Mouse (Mus musculus) hindbrain, embryonic 14.5 days (tissue): ENCODE measurements at regions not wholly inside any gene's neighbourhood (a gene's known extent, or its start where the extent isn't known, plus 50 kb on each side); places are given as distances from the start of the nearest gene placed in this dataset.

ENCODE experiments used
- ATAC-seq: fragments of 200-750 bp; cut with Nextera tagmentation; 2 replicates; pipeline ENCODE4 v1.8.0; 2017; ENCODE audit warnings: moderate number of reproducible peaks, mild to moderate bottlenecking, moderate TSS enrichment, moderate library complexity; ENCODE audit not compliant: low FRiP score
- DNase-seq: peaks from one replicate; pipeline ENCODE4 v3.0.0-alpha.2; 2015; ENCODE audit warnings: low spot score
- H3K27ac ChIP-seq: fragments of 300-500 bp; sonication (generic); 2 replicates; pipeline ENCODE4 v1.5.1; 2014; ENCODE audit warnings: mild to moderate bottlenecking, moderate library complexity
- H3K27me3 ChIP-seq: fragments of 300-500 bp; sonication (generic); 2 replicates; pipeline ENCODE4 v1.6.1; 2014; ENCODE audit warnings: mild to moderate bottlenecking, low read length, mixed read lengths; ENCODE audit not compliant: control insufficient read depth, insufficient read depth
- H3K36me3 ChIP-seq: fragments of 300-500 bp; sonication (generic); replicated peaks from 2 replicates; pipeline ENCODE4 v1.6.1; 2014; ENCODE audit not compliant: control insufficient read depth, insufficient read depth
- H3K4me1 ChIP-seq: fragments of 300-500 bp; sonication (generic); replicated peaks from 2 replicates; pipeline ENCODE4 v1.6.1; 2014; ENCODE audit warnings: antibody characterized with exemption, low read length, mixed read lengths; ENCODE audit not compliant: control insufficient read depth, insufficient read depth
- H3K4me2 ChIP-seq: fragments of 300-500 bp; sonication (generic); replicated peaks from 2 replicates; pipeline ENCODE4 v1.6.1; 2014; ENCODE audit warnings: mild to moderate bottlenecking, moderate library complexity
- H3K4me3 ChIP-seq: fragments of 300-500 bp; sonication (generic); replicated peaks from 2 replicates; pipeline ENCODE4 v1.5.1; 2014; ENCODE audit warnings: mild to moderate bottlenecking, low read length
- H3K9ac ChIP-seq: fragments of 300-500 bp; sonication (generic); 2 replicates; pipeline ENCODE4 v1.6.1; 2014
- H3K9me3 ChIP-seq: fragments of 300-500 bp; sonication (generic); 2 replicates; pipeline ENCODE4 v1.6.1; 2016; ENCODE audit warnings: low read length; ENCODE audit not compliant: control insufficient read depth
- WGBS: fragments of 180-500 bp; shearing (Covaris S2); extraction: QIAGEN DNeasy Blood & Tissue Kit; methylation state at CpG from one replicate; pipeline ENCODE4 v1.1.7; 2014; 5-methylcytosine and 5-hydroxymethylcytosine counted together

DNA sequence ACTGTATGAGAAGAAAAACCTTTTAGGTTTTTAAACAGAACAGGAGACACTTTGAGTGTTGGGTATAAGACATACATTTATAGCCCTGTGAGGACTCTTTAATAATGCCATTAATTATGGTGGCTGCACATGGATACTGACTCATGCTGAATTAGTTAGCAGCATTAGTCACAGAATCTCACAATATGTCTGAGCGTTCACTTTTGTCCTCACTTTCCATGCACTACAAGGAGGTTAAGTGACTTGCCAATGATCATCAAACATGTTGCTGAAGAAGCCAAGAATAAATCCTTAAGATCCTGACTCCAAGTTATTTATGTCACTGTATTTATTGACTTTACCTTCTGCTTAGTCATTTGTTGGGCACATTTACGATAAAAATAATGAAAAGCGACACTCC lies 105.6 kb upstream of the Atxn7l3b start:
- DNase-seq, result no peak
- H3K9ac ChIP-seq, result no peak overlapping the region
- WGBS, result 65% methylated on average over 3 of the region's 3 CpGs
- H3K4me1 ChIP-seq, result no peaks in the 10 kb centered on the region
- H3K27ac ChIP-seq, result no peak overlapping the region
- H3K4me3 ChIP-seq, result no peak overlapping the region
- H3K36me3 ChIP-seq, result no peaks in the 10 kb centered on the region
- H3K4me2 ChIP-seq, result no peak overlapping the region
- no peak for ATAC-seq
- no peaks in the 10 kb centered on the region for H3K27me3 ChIP-seq
- H3K9me3 ChIP-seq, result no peaks in the 10 kb centered on the region

GRCm38 (mm10) chr10:113032870-113033269 lies 104.1 kb upstream of the Atxn7l3b start:
- Histone ChIP-seq H3K27me3 (no peaks in the 10 kb centered on the region), H3K9me3 (no peaks in the 10 kb centered on the region), H3K27ac (no peak overlapping the region), H3K36me3 (no peaks in the 10 kb centered on the region), H3K4me2 (no peak overlapping the region), H3K9ac (no peak overlapping the region), H3K4me1 (no peaks in the 10 kb centered on the region), H3K4me3 (no peak overlapping the region)
- DNase-seq (no peak), ATAC-seq (no peak)
- 94% methylated on average over 4 of the region's 4 CpGs for WGBS

DNA sequence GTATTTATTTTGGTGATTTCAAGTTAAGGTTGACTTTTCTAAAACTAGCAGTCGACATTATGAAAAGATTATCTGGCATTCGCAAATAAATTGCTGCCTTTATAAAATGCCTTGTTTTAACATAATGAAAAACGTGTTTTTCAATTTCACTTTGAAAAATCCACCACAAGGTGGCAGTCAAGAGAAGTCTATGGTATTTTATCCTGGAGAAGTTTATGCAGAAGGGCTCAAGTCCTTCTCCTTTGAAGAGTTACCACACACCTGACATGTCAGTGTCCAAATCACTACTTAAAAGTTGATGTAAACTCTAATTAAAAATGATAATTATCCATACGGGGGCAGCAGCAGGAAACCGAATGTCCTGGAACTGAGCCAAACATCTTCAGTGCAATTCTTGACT lies 98.5 kb upstream of the Atxn7l3b start:
- no peaks in the 10 kb centered on the region for H3K27me3 ChIP-seq
- H3K36me3 ChIP-seq, result no peaks in the 10 kb centered on the region
- peak; percentile 89 for DNase-seq
- H3K4me2 ChIP-seq, result no peak overlapping the region
- H3K27ac ChIP-seq, result no peak overlapping the region
- no peak for ATAC-seq
- H3K4me1 ChIP-seq, result no peaks in the 10 kb centered on the region
- H3K9me3 ChIP-seq, result no peaks in the 10 kb centered on the region
- H3K9ac ChIP-seq, result no peak overlapping the region
- no peak overlapping the region for H3K4me3 ChIP-seq
- WGBS, result 13% methylated on average over 5 of the region's 5 CpGs

DNA sequence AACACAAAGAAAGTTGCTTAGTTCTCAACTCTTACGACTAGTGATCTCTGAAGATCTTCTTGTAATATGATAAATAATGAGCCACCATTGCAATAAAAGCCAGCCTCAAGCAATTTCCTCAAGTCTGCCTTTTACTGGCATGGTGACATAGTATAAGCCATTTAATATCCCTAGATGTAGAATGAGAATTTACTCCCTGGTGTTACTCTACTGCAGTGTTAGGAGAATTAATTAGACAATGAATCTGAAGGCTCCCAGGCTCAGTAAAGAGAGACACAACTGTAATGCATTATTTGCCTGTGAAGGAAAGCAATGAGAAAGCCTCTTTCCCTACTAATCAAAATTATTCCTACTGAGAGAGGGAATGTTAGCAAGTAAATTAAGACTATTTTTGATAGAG lies 95.8 kb upstream of the Atxn7l3b start:
- no peaks in the 10 kb centered on the region for H3K27me3 ChIP-seq
- 58% methylated on average over 1 of the region's 1 CpGs for WGBS
- no peaks in the 10 kb centered on the region for H3K4me1 ChIP-seq
- H3K4me3 ChIP-seq, result no peak overlapping the region
- no peak overlapping the region for H3K9ac ChIP-seq
- peak; percentile 31; the same call in 1 of the 2 replicates for ATAC-seq
- H3K36me3 ChIP-seq, result no peaks in the 10 kb centered on the region
- H3K4me2 ChIP-seq, result no peak overlapping the region
- H3K27ac ChIP-seq, result no peak overlapping the region
- no peaks in the 10 kb centered on the region for H3K9me3 ChIP-seq
- no peak for DNase-seq

- ATAC-seq (no peak), DNase-seq (no peak)
- Histone ChIP-seq H3K4me2 (no peak overlapping the region), H3K27me3 (no peaks in the 10 kb centered on the region), H3K4me1 (no peaks in the 10 kb centered on the region), H3K9me3 (no peaks in the 10 kb centered on the region), H3K36me3 (no peaks in the 10 kb centered on the region), H3K9ac (no peak overlapping the region), H3K27ac (no peak overlapping the region), H3K4me3 (no peak overlapping the region)
- 16% methylated on average over 3 of the region's 3 CpGs for WGBS
Observed at GRCm38 (mm10) chr10:113009124-113009523, 80.3 kb upstream of the Atxn7l3b start.

DNA sequence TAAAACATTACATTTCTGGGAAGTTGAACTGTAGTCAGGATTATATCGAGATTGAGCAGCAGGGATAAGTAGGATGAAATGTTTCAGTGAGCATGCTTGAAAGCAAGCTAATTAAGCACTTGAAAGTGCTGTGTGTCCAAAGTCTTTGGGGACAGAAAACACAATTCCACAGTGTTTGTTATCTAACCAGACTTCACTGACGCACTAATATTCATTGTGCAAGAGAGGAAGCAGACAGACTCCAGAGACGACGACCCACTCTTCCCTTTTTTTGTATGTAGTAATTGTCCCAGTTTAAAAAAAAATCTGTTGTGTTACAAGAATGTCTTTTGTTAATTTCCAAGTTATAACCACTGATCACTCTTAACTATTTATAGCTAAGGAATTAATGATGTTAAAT lies 61.9 kb upstream of the Atxn7l3b start:
- Histone ChIP-seq H3K27ac (no peak overlapping the region), H3K9ac (no peak overlapping the region), H3K4me1 (no peaks in the 10 kb centered on the region), H3K27me3 (no peaks in the 10 kb centered on the region), H3K4me2 (no peak overlapping the region), H3K4me3 (no peak overlapping the region), H3K36me3 (no peaks in the 10 kb centered on the region), H3K9me3 (no peaks in the 10 kb centered on the region)
- 69% methylated on average over 4 of the region's 4 CpGs for WGBS
- DNase-seq (no peak), ATAC-seq (no peak)

GRCm38 (mm10) chr10:112982697-112983096 lies 53.9 kb upstream of the Atxn7l3b start:
- Histone ChIP-seq H3K4me1 (no peaks in the 10 kb centered on the region), H3K27me3 (no peaks in the 10 kb centered on the region), H3K4me2 (no peak overlapping the region), H3K9me3 (no peaks in the 10 kb centered on the region), H3K4me3 (no peak overlapping the region), H3K9ac (no peak overlapping the region), H3K27ac (no peak overlapping the region), H3K36me3 (no peaks in the 10 kb centered on the region)
- DNase-seq (no peak), ATAC-seq (no peak)
- 94% methylated on average over 1 of the region's 1 CpGs for WGBS
